Mouse (Mus musculus) bone marrow macrophage, adult 2 months (primary cell): ENCODE data around the gene Ern2.

ENCODE experiments used
- CTCF ChIP-seq: IDR thresholded peaks from 2 replicates; pipeline ENCODE4 v1.5.1; 2012; ENCODE audit warnings: low read depth, mild to moderate bottlenecking, low read length, moderate library complexity
- POLR2A ChIP-seq: IDR thresholded peaks from 2 replicates; pipeline ENCODE4 v1.6.1; 2012; ENCODE audit warnings: mild to moderate bottlenecking, low read depth, low read length, borderline replicate concordance

DNA sequence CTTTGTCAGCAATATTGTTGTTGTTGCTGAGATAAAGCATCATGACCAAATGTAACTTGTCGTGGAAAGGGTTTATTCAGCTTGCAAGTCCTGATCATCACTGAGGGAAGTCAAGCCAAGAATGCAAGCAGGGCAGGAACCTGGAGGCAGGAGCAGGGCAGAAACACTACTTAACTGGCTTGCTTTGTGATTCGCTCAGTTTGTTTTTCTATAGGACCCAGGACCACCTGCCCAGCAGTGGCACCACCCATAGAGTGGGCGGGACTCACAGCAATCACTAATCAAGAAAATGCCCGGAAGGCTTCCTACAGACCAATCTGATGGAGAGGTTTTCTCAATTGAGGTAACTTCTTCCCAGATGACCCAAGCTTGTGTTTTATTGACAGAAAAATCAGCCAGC is 43.9 kb upstream of the Ern2 start:
- TF ChIP-seq POLR2A (no peak), CTCF (no peak)
